Mouse (Mus musculus) adrenal gland, adult 18-20 months (tissue): ENCODE measurements around the gene Cmc1. TPM values are rescaled to one million over a fixed set of nuclear protein-coding genes. Genes with fewer than 3 reads are reported as not detected.

Source experiments
- DNase-seq, 2 experiments: peaks; one replicate each; pipeline ENCODE4 v3.0.0; 2021 to 2022; ENCODE audit warnings: low spot score in 2 of 2
- total RNA-seq, 2 experiments: library from RNA; stranded (reverse); gene quantifications; 1 replicate in 1 of 2; 2 replicates in 1 of 2; pipeline ENCODE4 v1.2.3; 2021

The Cmc1 gene
- total RNA-seq, 2 experiments from 2014 or later, result 31.9 to 32.1 TPM

DNA sequence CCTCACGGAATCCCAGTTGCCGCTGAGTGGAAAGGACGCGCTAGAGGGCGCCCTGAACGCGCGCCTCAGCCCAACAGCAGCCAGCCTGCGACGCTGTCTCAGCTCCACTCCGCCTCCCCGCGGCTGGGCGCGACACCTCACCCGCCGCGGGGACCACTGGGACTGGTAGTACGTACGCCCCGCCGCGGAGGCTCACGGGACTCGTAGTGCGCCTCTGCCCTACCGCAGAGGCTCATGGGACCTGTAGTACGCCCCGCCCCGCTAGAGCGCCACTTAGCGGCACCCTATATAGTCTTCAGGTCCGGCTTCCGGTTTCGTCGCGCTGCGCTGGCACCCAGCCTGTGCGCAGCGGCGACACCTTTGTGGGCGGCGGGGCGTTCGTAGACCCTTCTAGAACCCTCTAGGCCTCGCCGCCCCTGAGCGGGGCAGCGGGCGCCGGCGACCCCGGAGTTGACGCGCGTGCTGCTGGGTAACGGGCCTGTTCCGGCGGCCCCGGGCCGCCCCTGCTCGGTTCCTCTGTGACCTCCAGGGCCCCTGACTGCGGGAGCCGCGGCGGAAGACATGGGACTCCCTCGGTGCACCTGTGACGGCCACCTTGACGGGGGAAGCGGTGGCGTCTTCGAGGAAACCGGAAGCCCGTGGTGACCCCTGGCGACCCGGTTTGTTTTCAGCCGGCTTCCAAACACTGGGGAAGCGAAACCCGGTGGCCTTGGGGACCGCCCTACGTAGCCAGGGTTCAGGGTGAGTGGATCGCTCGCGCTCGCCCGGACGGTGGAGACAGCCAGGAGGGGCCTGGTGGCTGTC, 109.6 kb downstream of the Cmc1 start, which contains the start of gene Azi2:
Azi2 (plus strand) TSS at position 282 of the 804 bp plus-strand sequence.
- DNase-seq, result peak; percentile 95 to 97

DNA sequence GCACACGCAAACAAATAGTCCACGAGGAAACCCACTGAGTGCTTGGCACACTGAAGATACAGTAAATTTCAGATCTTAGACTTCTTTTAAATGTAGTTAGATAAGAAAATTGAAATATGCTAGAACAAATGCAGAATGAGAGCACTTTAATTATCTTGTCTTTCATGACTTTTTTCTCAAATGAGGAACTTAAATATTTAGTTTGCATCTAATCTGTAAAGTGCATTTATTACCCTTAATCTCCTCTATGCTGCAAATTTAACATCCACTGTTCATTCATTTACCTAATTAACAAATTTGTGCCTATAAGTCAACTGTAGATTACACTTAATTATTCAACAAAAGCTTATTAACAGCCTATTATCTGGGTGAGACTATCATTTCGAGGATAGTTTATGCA, 115.0 kb downstream of the Cmc1 start:
- DNase-seq, result no peak

DNA sequence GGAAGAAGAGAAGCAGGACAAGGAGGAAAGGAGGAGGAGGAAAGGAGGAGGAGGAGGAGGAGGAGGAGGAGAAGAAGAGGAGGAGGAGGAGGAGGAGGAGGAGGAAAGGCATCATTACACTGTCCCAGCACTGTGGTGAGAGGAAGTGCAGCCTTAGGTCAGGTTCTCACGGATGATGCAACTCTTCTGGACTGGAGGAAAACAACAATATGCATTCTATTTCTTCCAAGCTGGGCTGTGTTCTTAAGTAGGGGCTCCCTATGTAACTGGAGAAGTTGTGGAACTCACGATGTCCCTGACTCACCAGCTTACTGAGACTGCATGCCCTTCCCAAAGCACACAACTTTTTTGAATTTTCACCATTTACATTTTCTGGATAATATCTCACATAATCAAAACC, 118.3 kb downstream of the Cmc1 start:
- no peak for DNase-seq

DNA sequence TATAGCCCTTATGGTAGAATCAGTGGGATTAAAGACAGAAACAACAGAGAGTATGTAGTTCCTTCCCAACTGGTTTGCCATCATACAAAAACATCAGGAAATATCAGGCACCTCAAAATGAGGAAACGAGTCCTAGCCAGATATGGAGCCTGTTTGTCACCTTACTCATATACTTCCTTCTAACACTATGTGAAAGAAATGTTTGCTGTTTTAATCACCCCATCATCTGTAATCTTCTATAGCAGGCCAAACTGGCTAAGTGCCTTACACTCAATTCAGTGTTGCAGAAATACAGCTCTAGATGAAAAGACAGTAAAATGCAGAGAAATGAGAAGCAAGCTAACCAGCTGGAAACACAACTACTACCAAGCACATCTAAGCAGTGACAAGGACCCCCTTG, 119.7 kb downstream of the Cmc1 start:
- no peak for DNase-seq

DNA sequence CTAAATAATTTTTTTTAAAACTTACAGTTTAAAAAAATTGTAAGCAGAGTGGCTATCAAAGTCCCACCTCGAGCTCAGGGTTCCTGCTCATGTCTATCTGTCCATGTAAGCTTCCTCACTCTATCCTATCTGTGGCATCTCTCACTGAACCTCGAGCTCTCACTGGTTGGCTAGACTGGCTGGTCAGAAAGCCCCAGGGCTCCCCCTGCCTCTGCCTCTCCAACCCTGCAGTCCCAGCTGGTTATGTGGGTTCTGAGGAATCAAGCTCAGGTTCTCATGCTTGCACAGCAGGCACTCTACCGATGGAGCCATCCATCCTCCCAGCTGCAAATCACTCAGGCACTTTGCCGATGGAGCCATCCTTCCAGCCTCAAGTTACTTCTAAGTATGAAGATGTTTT, 120.5 kb downstream of the Cmc1 start:
- no peak for DNase-seq

DNA sequence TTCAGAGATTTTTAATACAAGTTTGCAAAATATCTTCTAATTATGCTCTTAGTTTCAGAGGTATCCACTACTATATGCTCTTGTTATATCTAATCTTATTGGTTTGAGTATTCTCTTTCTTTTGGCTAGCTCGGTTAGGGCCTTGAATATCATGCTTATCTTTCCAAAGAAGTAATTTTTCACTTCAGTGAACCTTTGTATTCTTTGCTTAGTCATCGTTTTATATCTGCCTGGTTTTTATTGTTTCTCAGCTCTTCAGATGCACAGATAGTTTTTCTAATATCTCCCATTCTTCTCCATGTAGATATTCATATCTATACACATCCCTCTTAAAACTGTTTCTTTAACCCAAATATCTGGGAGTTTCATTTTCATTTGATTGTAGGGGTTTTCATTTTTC, 125.0 kb downstream of the Cmc1 start:
- DNase-seq, result no peak

Other genes starting within 250 kb of the Cmc1 start
- 10 to 100 TPM; 73.8 to 75.4 TPM for gene Azi2, start 109.7 kb downstream of the Cmc1 start, total RNA-seq